Mouse (Mus musculus) hindbrain, postnatal 0 days (tissue): ENCODE measurements around the gene Esp18. TPM values are rescaled to one million over a fixed set of nuclear protein-coding genes. Genes with fewer than 3 reads are reported as not detected.
A peak's percentile ranks its signal among the peaks of the same experiment; 100 is the strongest.

Experiments used
- ATAC-seq: fragments of 200-750 bp; cut with Nextera tagmentation; 2 replicates; pipeline ENCODE4 v1.8.0; 2017; ENCODE audit warnings: mild to moderate bottlenecking, moderate TSS enrichment, moderate library complexity
- DNase-seq: peaks from one replicate; pipeline ENCODE4 v3.0.0-alpha.2; 2015; ENCODE audit warnings: low spot score
- H3K27ac ChIP-seq: fragments of 300-500 bp; sonication (generic); 2 replicates; pipeline ENCODE4 v1.5.1; 2014; ENCODE audit warnings: mild to moderate bottlenecking
- H3K27me3 ChIP-seq: fragments of 300-500 bp; sonication (generic); 2 replicates; pipeline ENCODE4 v1.6.1; 2014; ENCODE audit warnings: low read length, mixed read lengths; ENCODE audit not compliant: insufficient read depth
- H3K36me3 ChIP-seq: fragments of 300-500 bp; sonication (generic); 2 replicates; pipeline ENCODE4 v1.6.1; 2014; ENCODE audit warnings: low read length, mixed read lengths; ENCODE audit not compliant: insufficient read depth
- H3K4me1 ChIP-seq: fragments of 300-500 bp; sonication (generic); 2 replicates; pipeline ENCODE4 v1.6.1; 2014; ENCODE audit warnings: antibody characterized with exemption, low read length, mixed read lengths; ENCODE audit not compliant: insufficient read depth
- H3K4me2 ChIP-seq: fragments of 300-500 bp; sonication (generic); 2 replicates; pipeline ENCODE4 v1.6.1; 2014; ENCODE audit warnings: low read depth, mild to moderate bottlenecking, low read length, moderate library complexity, mixed read lengths
- H3K4me3 ChIP-seq: fragments of 300-500 bp; sonication (generic); 2 replicates; pipeline ENCODE4 v1.5.1; 2014; ENCODE audit warnings: low read length
- H3K9ac ChIP-seq: fragments of 300-500 bp; sonication (generic); replicated peaks from 2 replicates; pipeline ENCODE4 v1.6.1; 2014; ENCODE audit warnings: mild to moderate bottlenecking, low read length, moderate library complexity, mixed read lengths
- H3K9me3 ChIP-seq: fragments of 300-500 bp; sonication (generic); 2 replicates; pipeline ENCODE4 v1.6.1; 2016; ENCODE audit warnings: low read length, mixed read lengths
- CTCF ChIP-seq: IDR thresholded peaks from 2 replicates; pipeline ENCODE4 v1.5.1; 2016; ENCODE audit warnings: antibody characterized with exemption, control low read depth, low read depth
- WGBS: fragments of 180-500 bp; shearing (Covaris S2); extraction: QIAGEN DNeasy Blood & Tissue Kit; methylation state at CpG from one replicate; pipeline ENCODE4 v1.1.7; 2014; 5-methylcytosine and 5-hydroxymethylcytosine counted together
- microRNA-seq, 2 experiments: library from miRNA; unstranded; fragments of <30 nt; microRNA quantifications; one replicate each; pipeline ENCODE4; 2016
- polyA plus RNA-seq: library from polyadenylated mRNA; unstranded; fragments of >200 nt; fragmentation: Nextera tagmentation; extraction: Ambion mirVana; gene quantifications from 2 replicates; pipeline ENCODE4 v1.2.1, GENCODE M21; 2015
- total RNA-seq: library from RNA; depleted of rRNA; stranded (reverse); fragments of >200 nt; gene quantifications from 2 replicates; pipeline ENCODE4 v1.2.3, GENCODE M21; 2014; rRNA removed

Esp18 gene
- total RNA-seq = not detected in 2 replicates
- not detected in 2 replicates for polyA plus RNA-seq

DNA sequence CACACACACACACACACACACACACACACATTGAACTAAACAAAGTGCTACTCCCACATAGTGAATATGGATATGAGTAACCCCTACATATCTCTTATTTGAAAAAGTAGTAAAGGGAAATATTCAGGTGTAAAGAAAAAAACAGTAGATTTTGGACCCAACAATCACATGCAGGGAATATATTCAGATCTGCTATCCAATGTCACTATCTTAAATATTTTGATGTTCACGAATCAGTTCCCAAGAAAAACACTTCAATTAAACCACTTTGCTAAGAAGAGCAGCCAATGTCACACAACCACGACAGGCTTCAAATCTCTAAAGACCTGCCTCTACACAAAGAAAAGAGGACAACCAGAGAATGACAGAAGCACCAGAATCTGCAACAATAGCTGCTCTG, at the start of gene Esp18:
TSS of gene Esp18 (plus strand) at position 301 of the 400 bp plus-strand sequence.
- WGBS = 65% methylated on average over 2 of the region's 2 CpGs
- H3K9me3 ChIP-seq = no peaks in the 10 kb centered on the region

DNA sequence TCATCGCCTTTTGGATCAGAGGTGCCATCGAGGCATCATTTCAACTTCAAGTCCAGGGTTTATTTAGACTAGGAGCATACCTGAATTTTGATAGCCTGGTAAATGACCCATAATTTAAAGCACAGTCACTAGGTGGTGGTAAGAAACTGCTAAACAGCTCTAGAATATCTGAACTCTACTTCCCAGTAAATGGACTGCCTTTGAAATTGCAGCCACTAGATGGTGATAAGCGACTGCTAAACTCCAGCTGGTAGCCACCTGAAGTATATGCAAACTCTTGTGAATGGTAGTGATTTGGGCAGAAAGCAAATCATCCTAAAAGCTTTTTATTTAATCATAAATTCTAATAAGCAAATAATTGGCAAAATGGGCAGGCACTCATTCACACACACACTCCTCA, 42.8 kb upstream of the Esp18 start:
- ATAC-seq (no peak), DNase-seq (no peak)
- Histone ChIP-seq H3K4me1 (no peaks in the 10 kb centered on the region), H3K4me3 (no peak overlapping the region), H3K27me3 (no peaks in the 10 kb centered on the region), H3K9me3 (no peaks in the 10 kb centered on the region), H3K36me3 (no peaks in the 10 kb centered on the region), H3K9ac (no peak overlapping the region), H3K27ac (no peak overlapping the region), H3K4me2 (no peak overlapping the region)
- peak; percentile 21; the same call in 1 of the 2 replicates for TF ChIP-seq CTCF
- WGBS = 59% methylated on average over 3 of the region's 3 CpGs

More for the DNA sequence above, at the start of gene Esp18:
- no peaks in the 10 kb centered on the region for H3K27me3 ChIP-seq
- H3K4me1 ChIP-seq = no peaks in the 10 kb centered on the region
- no peak within 1 kb of the TSS for H3K9ac ChIP-seq
- TF ChIP-seq CTCF = no peak
- no peak for DNase-seq
- no peaks in the 10 kb centered on the region for H3K36me3 ChIP-seq
- H3K4me3 ChIP-seq = no peak within 1 kb of the TSS
- no peak within 1 kb of the TSS for H3K27ac ChIP-seq
- H3K4me2 ChIP-seq = no peak within 1 kb of the TSS
- no peak for ATAC-seq

Small RNA genes within 50 kb of the gene (microRNA-seq; reads per million reads assigned to microRNA genes)
- gene Gm26429 = 0 reads per million in 2 experiments

Other genes starting within 250 kb of the Esp18 start
- gene Esp16, start 129.8 kb downstream of the Esp18 start, total RNA-seq = not detected in 2 replicates
- gene Esp16, start 129.8 kb downstream of the Esp18 start, polyA plus RNA-seq = not detected in 2 replicates
- gene Esp15, start 234.6 kb downstream of the Esp18 start, total RNA-seq = not detected in 2 replicates
- gene Esp15, start 234.6 kb downstream of the Esp18 start, polyA plus RNA-seq = not detected in 2 replicates